Mouse (Mus musculus): ENCODE data around the gene Agbl4.
A peak's percentile ranks its signal among the peaks of the same experiment; 100 is the strongest.

The Agbl4 gene

GRCm38 (mm10) chr4:111502965-111503727, 1105.7 kb downstream of the Agbl4 start:
- DNase-seq: no peak

- DNase-seq: no peak
Observed at GRCm38 (mm10) chr4:111504952-111505351, 1107.5 kb downstream of the Agbl4 start.

GRCm38 (mm10) chr4:111510129-111510528, 1112.7 kb downstream of the Agbl4 start:
- peak; percentile 14 for DNase-seq

GRCm38 (mm10) chr4:111513921-111514320, 1116.5 kb downstream of the Agbl4 start:
- no peak for DNase-seq

GRCm38 (mm10) chr4:111516136-111516535, 1118.7 kb downstream of the Agbl4 start:
- no peak for DNase-seq

- no peak for DNase-seq
Observed at GRCm38 (mm10) chr4:111517063-111517792, 1119.8 kb downstream of the Agbl4 start.

- no peak for DNase-seq
Observed at GRCm38 (mm10) chr4:111518191-111518590, 1120.7 kb downstream of the Agbl4 start.

- DNase-seq: no peak
Observed at GRCm38 (mm10) chr4:111519267-111519666, 1121.8 kb downstream of the Agbl4 start.

- DNase-seq: no peak
Observed at GRCm38 (mm10) chr4:111520006-111520405, 1122.5 kb downstream of the Agbl4 start.

- DNase-seq: no peak
Observed at GRCm38 (mm10) chr4:111522974-111523373, 1125.5 kb downstream of the Agbl4 start.

- no peak for DNase-seq
Observed at GRCm38 (mm10) chr4:111528961-111529360, 1131.5 kb downstream of the Agbl4 start.

GRCm38 (mm10) chr4:111529996-111530395, 1132.5 kb downstream of the Agbl4 start:
- DNase-seq: no peak

- no peak for DNase-seq
Observed at GRCm38 (mm10) chr4:111530537-111530936, 1133.1 kb downstream of the Agbl4 start.

- DNase-seq: no peak
Observed at GRCm38 (mm10) chr4:111544684-111545083, 1147.2 kb downstream of the Agbl4 start.

- DNase-seq: no peak
Observed at GRCm38 (mm10) chr4:111546009-111546408, 1148.5 kb downstream of the Agbl4 start.

GRCm38 (mm10) chr4:111555426-111555825, 1158.0 kb downstream of the Agbl4 start:
- no peak for DNase-seq

GRCm38 (mm10) chr4:111577087-111577773, 1179.8 kb downstream of the Agbl4 start:
- no peak for DNase-seq

- DNase-seq: no peak
Observed at GRCm38 (mm10) chr4:111579115-111579862, 1181.8 kb downstream of the Agbl4 start.

- DNase-seq: no peak
Observed at GRCm38 (mm10) chr4:111579863-111580224, 1182.4 kb downstream of the Agbl4 start.

GRCm38 (mm10) chr4:111580239-111580638, 1182.8 kb downstream of the Agbl4 start:
- no peak for DNase-seq

- peak; percentile 2 for DNase-seq
Observed at GRCm38 (mm10) chr4:111583562-111584237, 1186.2 kb downstream of the Agbl4 start.

- DNase-seq: no peak
Observed at GRCm38 (mm10) chr4:111584286-111584685, 1186.8 kb downstream of the Agbl4 start.
